Mouse (Mus musculus) CH12F3 (cell line): ENCODE data around the gene Syngr4.
"Not testable (repeated sequence)": the region's sequence is repeated elsewhere in the genome, so short reads cannot be mapped to it uniquely, and the experiment has no call there.

Experiments
- in situ Hi-C: fragments of 300-500 bp; cut with MboI; formaldehyde crosslinking; loops from 2 replicates; pipeline ENCODE4 v1.14.3; 2020; ENCODE audit warnings: low sequenced_read_pairs

Gene Syngr4

GRCm38 (mm10) chr7:45896517-45897257 lies at the start of gene Syngr4, which contains the start of gene Tmem143:
Gene Syngr4 (minus strand): TSS chr7:45896714.
Gene Tmem143 (plus strand): TSS chr7:45896941.
- in situ Hi-C loops, result no loop called here

- in situ Hi-C loops, result not testable (repeated sequence)
These were observed 46.8 kb upstream of the Syngr4 start for GRCm38 (mm10) chr7:45943280-45943679.

GRCm38 (mm10) chr7:45941986-45942385 lies 45.5 kb upstream of the Syngr4 start:
- in situ Hi-C loops, result no loop called here

DNA sequence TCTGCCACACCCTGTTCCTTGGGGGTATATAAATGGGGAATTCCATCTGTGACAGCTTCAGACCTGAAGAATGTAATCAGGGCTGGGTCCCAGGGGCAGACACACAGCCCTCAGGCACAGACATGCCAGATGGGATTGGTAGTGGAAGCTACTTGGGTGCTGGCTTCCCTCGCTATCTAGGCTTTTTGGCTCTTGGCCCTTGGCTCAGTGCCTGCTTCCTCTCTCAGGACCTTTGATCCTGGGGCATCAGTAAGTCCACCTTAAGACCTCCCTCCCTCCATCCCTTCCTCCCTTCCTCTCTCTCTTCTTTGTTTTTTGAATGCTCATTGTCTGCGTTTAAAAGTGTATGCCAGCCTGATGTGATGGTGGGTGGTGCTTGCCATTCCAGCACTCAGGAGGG lies 43.3 kb upstream of the Syngr4 start:
- in situ Hi-C loops, result loop anchor here (10.0 kb wide), 1 partner anchor 195 kb away; no protein-coding TSS in a partner anchor

DNA sequence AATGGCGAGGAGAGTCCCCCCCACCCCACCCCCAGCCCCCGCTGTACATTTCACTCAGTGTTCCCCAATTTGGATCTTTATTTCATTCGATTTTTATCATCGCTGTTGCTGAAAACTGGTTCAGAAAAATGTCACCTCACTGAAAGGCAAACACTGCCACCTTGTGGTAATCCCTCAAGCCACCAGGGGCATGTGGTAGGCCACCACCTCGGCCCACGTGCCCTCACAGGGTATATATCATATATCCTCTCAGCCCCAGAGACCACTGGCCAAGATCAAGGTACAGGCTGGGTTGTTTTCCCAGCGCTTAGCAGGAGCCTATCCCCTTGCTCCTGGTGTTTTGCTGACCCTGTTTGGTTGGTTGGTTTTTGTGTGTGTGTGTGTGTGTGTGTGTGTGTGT lies 38.6 kb upstream of the Syngr4 start:
- in situ Hi-C loops, result loop anchor here (10.0 kb wide), 1 partner anchor 190 kb away; no protein-coding TSS in a partner anchor

- in situ Hi-C loops, result loop anchor here (10.0 kb wide), 1 partner anchor 189 kb away; no protein-coding TSS in a partner anchor
These were observed 37.3 kb upstream of the Syngr4 start for GRCm38 (mm10) chr7:45933766-45934165.

DNA sequence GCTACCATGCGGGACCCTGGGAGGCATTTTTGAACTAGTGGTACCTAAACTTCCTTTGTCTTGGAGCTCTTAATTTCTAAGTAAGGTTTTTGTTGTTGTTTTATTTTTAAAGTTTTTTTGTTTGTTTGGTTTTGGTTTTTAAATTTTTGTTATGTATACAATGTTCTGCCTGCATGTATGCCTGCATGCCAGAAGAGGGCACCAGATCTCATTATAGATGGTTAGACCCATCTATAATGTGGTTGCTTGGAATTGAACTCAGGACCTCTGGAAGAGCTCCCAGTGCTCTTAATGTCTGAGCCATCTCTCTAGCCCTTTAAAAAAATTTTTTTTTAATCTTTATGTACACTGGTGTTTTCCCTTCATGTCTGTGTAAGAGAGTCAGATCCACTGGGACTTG lies 33.2 kb upstream of the Syngr4 start:
- in situ Hi-C loops, result loop anchor here (10.0 kb wide), 1 partner anchor 185 kb away; no protein-coding TSS in a partner anchor

DNA sequence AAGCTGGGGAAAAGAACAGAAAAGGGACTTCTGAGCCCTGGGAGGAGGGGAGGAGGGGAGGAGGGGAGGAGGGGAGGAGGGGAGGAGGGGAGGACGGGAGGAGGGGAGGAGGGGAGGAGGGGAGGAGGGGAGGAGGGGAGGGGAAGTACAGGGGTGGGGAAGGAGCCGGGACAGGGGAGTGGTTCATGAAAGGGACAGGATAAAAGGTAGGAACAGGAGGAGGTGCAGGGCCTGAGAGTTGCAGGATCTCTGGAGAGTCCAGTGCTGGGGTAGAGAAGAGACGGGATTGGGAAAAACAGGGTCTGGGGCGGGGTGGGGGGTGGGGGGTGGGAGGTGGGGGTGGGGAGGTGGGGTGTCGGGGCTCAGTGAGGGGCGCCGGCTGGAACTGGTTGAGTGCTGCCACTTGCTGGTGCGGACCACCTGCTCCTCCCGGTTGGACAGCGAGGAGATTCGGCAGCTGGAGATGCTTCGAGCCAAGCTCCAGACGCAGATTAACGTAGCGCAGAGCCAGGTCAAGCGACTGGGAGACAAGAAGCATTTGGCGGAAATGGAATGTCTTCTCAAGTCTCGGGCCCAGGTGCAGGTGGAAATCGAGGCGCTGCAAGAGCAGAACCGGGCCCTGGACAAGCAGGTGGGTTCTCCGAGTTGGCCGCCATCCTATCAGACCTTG lies 32.2 kb upstream of the Syngr4 start:
- in situ Hi-C loops, result no loop called here

- in situ Hi-C loops, result no loop called here
These were observed 27.9 kb upstream of the Syngr4 start for GRCm38 (mm10) chr7:45924429-45924816.

GRCm38 (mm10) chr7:45923762-45924428 lies 27.4 kb upstream of the Syngr4 start, which contains the start of gene Ccdc114:
Gene Ccdc114 (plus strand): TSS chr7:45924072.
- in situ Hi-C loops, result no loop called here

DNA sequence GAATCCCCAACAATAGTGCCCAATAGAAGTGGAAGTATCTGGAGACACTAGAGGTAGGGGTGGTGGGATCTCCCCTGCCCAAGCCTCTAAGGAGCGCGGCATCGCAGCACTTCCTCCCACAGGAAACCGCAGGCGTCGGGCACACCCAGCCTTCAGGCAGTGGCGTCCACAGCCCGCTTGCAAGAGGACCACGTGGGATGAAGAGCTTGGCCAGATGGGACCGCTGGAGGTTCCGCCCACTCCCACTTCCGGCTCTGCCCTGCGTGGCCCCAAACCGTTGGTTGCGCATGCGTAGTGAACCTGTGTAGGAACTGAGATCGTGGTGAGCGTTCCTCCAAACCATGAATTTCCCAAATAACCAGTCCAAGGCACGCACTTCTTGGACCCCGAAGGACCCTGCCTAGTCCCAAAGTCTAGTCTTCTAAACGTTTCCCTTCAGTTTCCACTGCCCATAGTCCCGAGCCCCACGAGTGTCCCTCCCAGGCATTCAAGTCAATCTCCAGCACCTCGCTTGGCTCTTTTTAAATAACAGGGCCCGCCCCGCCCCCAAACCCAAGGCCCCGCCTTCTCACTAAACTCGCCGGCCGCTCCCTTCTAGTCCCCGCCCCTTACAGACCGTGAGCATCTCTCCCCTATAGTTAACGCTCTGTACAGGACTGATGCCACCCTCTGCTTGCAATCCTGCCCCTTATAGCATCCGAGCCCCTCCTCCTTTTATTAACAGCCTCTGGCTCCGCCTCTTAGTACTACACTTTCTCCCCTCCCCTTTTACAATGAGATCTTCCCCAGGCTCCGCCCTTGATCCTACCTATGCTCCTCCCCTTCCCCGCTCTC lies 26.6 kb upstream of the Syngr4 start:
- in situ Hi-C loops, result no loop called here

DNA sequence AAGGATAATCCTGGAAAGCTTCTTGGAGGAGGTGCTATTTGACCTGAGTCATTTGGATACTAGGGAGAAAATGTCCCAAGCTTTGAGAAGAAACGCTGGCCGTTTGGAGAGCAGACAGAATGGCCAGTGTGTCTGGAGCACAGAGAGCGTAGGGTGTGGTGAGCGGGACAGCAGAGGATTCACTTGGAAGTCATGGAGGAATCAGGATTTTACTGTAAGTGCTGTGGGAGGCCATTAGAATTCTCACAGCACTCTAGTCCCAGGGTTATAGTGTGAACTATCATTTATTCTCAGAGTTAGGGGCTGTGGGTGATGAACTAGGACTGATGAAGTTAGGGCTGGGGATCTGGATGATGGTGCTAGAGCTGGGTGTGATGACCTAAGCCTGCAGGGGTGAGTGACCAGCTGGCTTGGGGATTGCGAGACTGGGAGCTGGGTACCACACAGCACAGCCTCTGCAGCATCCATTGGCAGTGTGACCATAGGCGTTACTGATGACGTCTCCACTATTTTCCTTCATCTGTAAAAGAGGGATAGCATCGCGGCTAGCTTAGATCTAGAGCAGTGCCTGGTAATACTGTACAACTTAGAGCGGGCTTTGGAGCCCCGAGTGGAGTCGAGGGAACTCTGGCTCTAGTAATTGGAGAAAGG lies 25.6 kb upstream of the Syngr4 start:
- in situ Hi-C loops, result no loop called here

DNA sequence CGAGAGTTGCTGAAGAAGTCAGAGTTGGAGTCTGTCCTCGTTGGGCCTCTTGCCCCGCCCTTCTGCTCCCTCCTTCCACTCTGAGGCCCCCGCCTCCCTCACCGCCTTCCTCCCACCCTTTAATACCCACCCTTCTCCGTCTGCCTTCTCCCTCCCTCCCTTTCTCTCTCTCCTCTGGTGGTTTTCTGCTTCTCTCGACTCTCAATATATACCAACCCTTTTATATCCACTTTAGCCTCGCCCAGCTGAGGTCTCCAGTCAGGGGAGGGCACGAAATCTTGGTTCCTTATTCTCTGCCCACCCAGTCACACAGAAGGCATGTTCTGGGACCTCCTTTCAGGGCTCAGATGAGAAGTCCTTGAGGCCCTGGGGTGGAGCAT lies 24.7 kb upstream of the Syngr4 start, which contains the start of gene Emp3:
Emp3 (minus strand) TSS at position 163 of the 380 bp plus-strand sequence.
- in situ Hi-C loops, result no loop called here

- in situ Hi-C loops, result no loop called here
These were observed 24.2 kb upstream of the Syngr4 start for GRCm38 (mm10) chr7:45920583-45921241.

DNA sequence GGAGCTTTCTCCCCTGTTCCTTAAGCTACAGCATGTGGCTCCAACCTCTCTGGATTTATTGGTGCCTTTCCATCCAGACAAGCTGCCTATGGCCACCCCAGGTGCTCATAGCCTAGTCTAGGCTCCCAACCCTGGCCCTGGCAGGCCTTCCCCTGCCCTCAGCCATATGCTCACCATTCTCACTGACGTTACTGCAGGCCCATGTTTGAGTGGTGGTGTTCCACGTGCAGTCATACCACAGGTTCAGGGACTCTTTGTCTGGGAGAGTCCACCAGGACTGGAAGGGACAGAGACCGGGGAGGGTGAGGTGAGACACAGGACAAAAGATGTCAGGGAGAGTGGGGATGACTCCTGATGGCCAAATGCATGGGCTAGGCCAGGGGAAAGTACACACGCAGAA lies 23.2 kb upstream of the Syngr4 start:
- in situ Hi-C loops, result no loop called here

- in situ Hi-C loops, result no loop called here
These were observed 22.7 kb upstream of the Syngr4 start for GRCm38 (mm10) chr7:45919083-45919671.

DNA sequence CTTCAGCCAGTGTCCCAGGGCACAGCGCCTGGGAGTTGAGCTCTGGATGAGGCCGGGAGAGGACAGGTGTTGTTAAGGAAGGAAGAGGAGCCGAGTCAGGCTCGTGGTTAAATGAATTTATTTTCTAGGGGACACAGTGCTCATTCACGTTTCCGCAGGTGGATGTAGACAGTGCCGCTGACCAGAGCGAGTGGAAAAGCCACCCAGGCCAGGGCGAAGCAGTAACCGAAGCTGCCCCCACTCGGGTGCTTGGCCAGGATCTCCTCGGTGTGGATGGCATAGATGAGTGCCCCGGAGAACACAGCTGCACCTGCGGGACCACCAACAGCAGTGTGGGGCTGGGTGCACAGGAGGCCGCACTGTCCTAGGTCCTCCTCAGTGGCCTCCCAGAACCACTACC lies 21.4 kb upstream of the Syngr4 start:
- in situ Hi-C loops, result no loop called here

DNA sequence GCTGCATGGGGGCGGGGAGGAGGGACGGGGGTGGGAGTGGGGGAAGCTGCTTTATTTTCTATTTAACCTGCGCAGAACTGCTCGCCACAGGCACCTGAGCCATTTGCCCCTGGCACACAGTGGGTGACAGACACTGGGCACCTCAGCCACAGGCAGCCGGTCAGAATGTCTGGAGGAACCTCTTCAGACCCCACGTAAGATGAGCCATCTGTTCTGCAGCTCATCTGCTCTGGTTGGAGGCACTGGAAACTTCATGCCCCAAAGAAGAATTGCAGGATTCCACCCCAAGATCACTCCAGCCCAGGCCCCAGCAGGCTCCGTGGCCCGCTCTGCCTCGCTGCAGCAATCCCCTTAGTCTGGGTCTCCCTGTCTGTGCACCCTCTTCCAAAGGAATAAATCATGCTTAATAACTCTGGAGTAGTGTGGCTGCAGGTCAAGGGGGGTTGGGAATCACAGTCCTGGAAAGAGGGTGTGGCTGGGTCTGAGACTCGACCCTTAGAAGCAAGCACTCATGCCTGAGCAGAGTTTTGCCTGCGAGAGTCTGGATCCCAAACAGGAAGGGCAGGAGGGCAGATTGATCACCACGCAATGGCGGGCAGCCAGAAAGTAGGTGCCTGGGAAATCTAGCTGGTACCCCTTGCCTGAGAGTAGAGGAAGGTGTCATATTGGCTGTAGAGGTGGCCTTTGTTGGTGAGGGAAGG lies 20.6 kb upstream of the Syngr4 start:
- in situ Hi-C loops, result no loop called here
